Mouse (Mus musculus) heart, postnatal 25 days (tissue): ENCODE measurements around the gene Irf3. TPM values are rescaled to one million over a fixed set of nuclear protein-coding genes. Genes with fewer than 3 reads are reported as not detected.
A peak's percentile ranks its signal among the peaks of the same experiment; 100 is the strongest.
"Not testable (repeated sequence)": the region's sequence is repeated elsewhere in the genome, so short reads cannot be mapped to it uniquely, and the experiment has no call there.

Experiments used
- DNase-seq: peaks from one replicate; pipeline ENCODE4 v3.0.0; 2022; ENCODE audit warnings: low spot score
- intact Hi-C: fragments of 180-260 bp; cut with DNase I; formaldehyde crosslinking; loops from one replicate; pipeline ENCODE4 v1.15.1; 2025
- total RNA-seq, 2 experiments: library from RNA; stranded (reverse); gene quantifications; 2 replicates each; pipeline ENCODE4 v1.2.3; 2021

The Irf3 gene
- total RNA-seq, 2 experiments from 2014 or later, result 28.3 to 30.9 TPM

DNA sequence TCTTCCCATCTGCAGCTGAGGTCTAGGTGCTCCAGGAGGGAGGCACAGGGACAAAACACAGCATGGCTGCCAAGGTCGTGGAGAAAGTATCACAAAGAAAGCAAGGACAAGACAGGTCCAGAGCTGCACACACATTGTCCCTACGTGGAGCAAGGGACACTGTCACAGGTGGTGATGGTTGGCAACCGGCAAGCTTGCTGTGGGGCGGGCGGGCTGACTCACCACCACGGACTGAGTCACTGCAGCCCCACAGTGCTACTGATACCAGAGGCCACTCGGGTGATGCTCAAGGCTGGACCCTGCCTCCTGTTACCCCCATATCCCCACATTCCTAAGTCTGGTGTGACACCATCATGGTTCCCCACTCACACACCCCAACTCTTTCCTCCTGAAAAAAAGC is 5.0 kb downstream of the Irf3 start:
- intact Hi-C loops, result no loop called here
- no peak for DNase-seq

- intact Hi-C loops, result no loop called here
- no peak for DNase-seq
Measured at GRCm38 (mm10) chr7:45004546-45004945, 7.1 kb downstream of the Irf3 start.

GRCm38 (mm10) chr7:45005321-45005992 is 8.0 kb downstream of the Irf3 start:
- intact Hi-C loops, result no loop called here
- DNase-seq, result no peak

DNA sequence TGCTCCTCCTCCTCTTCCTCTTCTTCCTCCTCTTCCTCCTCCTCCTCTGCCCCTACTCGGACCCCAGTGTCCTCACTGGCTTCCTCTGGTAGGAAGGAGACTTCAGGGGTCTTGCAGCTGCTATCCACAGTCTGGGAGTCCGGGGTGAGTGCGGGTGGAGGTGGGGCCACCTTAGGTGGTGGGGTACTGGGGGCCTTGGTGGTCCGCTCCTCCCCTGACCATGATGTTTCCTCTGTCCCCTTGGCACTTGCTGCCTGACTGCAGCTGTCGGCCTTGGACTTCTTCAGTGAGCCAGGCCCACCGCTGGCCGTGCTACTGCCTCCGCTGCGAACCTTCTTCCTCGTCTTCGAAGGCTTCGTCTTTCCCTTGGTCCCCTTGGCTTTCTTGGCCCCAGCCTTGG is 9.1 kb downstream of the Irf3 start:
- DNase-seq, result no peak
- intact Hi-C loops, result no loop called here

- no peak for DNase-seq
- intact Hi-C loops, result no loop called here
Measured at GRCm38 (mm10) chr7:45007141-45007540, 9.7 kb downstream of the Irf3 start.

- no peak for DNase-seq
- intact Hi-C loops, result no loop called here
Measured at GRCm38 (mm10) chr7:45007846-45008245, 10.4 kb downstream of the Irf3 start.

- intact Hi-C loops, result no loop called here
- DNase-seq, result no peak
Measured at GRCm38 (mm10) chr7:45008411-45008810, 11.0 kb downstream of the Irf3 start.

GRCm38 (mm10) chr7:45012011-45012410 is 14.6 kb downstream of the Irf3 start:
- DNase-seq, result no peak
- intact Hi-C loops, result loop anchor here (5.0 kb wide), 1 partner anchor 645 kb away; no protein-coding TSS in a partner anchor

GRCm38 (mm10) chr7:45012824-45013223 is 15.4 kb downstream of the Irf3 start:
- DNase-seq, result no peak
- intact Hi-C loops, result loop anchor here (5.0 kb wide), 1 partner anchor 646 kb away; no protein-coding TSS in a partner anchor

DNA sequence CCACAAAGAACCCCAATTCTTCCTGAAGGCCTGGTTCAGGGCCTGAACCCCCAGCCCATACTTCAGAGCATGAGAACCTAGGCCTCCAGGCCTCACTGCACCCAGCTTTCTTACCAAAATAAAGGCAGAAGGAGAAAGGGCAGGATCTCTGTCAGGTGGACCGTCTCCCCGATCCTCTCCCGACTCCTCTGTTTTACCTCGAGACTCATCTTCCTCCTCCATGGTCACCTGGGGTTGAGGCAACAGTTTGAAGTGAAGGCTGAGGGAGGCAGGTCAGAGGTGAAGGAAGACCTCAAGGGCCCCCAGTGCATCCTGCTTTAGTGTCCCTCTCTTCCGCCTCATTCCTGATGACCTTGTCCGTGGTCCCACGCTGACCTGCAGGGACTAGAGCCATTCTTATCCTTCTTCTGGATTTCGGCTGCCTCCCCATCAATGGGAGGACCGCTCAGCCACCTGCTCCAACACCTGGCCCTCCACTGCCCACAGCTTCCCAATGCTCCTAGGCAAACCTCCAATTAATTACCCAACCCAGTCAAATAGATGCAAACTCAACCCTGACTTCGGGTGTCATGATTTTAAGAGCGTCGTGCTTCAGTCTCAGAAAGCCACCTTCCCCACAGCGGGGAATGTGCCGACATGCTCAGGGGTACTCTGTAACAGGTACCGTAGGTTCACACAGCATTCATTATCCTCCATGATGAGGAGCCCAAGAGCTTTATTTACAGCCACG is 16.1 kb downstream of the Irf3 start:
- intact Hi-C loops, result loop anchor here (2.0 to 5.0 kb wide), 2 partner anchors 13 to 646 kb away; no protein-coding TSS in a partner anchor
- no peak for DNase-seq

- intact Hi-C loops, result loop anchor here (2.0 to 5.0 kb wide), 2 partner anchors 13 to 647 kb away; no protein-coding TSS in a partner anchor
- DNase-seq, result no peak
Measured at GRCm38 (mm10) chr7:45014096-45014451, 16.6 kb downstream of the Irf3 start.

GRCm38 (mm10) chr7:45015344-45015956 is 18.0 kb downstream of the Irf3 start:
- intact Hi-C loops, result loop anchor here (2.0 kb wide), 1 partner anchor 15 kb away; no protein-coding TSS in a partner anchor
- no peak for DNase-seq

- intact Hi-C loops, result loop anchor here (2.0 kb wide), 1 partner anchor 15 kb away; no protein-coding TSS in a partner anchor
Measured at GRCm38 (mm10) chr7:45015957-45016612, 18.6 kb downstream of the Irf3 start, which contains the start of gene Scaf1. Scaf1 (minus strand) TSS chr7:45016363.

GRCm38 (mm10) chr7:45016761-45017160 is 19.3 kb downstream of the Irf3 start:
- DNase-seq, result no peak
- intact Hi-C loops, result no loop called here

More at GRCm38 (mm10) chr7:45015957-45016612, 18.6 kb downstream of the Irf3 start, which contains the start of gene Scaf1:
- peak; percentile 100 for DNase-seq

- DNase-seq, result peak; percentile 96
- intact Hi-C loops, result no loop called here
Measured at GRCm38 (mm10) chr7:45017242-45018061, 20.0 kb downstream of the Irf3 start, which contains the start of gene Rras. Rras (plus strand) TSS chr7:45017961.

DNA sequence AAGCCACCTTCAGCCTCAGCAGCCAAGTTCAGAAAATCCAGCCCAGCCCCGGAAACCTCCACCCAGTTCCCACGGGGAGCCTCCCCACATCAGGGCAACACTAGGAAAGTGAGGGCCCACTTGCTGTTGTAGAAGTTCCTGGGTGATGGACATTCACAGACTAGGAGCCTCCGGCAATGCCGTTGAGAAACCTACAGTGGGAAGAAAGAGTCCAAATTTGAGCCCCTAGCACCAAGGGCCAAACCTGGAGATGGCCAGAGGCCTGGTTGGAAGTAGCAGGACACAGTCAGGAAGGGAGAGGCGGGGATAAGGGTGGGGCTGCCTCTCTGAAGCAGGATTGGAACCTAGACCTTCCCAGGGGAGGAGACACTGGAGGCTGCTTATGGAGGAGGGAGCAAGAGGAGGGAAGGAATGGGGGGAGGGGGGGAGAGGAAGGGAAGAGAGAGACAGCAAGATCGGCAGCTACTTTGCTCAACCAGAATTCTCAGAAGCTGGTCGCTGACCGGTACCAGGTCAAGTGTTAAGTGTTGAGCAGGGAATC is 21.7 kb downstream of the Irf3 start:
- intact Hi-C loops, result no loop called here
- DNase-seq, result peak; percentile 83

GRCm38 (mm10) chr7:45020225-45020624 is 22.8 kb downstream of the Irf3 start:
- no peak for DNase-seq
- intact Hi-C loops, result loop anchor here (2.0 to 5.0 kb wide), 2 partner anchors 33 to 38 kb away; partner anchors contain the start of gene Prr12

GRCm38 (mm10) chr7:45023711-45024110 is 26.3 kb downstream of the Irf3 start:
- not testable (repeated sequence) for DNase-seq
- intact Hi-C loops, result loop anchor here (5.0 kb wide), 1 partner anchor 41 kb away; no protein-coding TSS in a partner anchor
